Mouse (Mus musculus) brain, embryonic 14.5 days (tissue): ENCODE results near the gene Wfdc1.

Experiments
- CTCF ChIP-seq: fragments of 200-500 bp; IDR thresholded peaks from 2 replicates; pipeline ENCODE4 v1.5.1; 2012; ENCODE audit warnings: inconsistent platforms, mild to moderate bottlenecking, moderate library complexity, borderline replicate concordance; ENCODE audit not compliant: insufficient read depth, insufficient read length; ENCODE audit errors: extremely low read depth
- POLR2A ChIP-seq: fragments of 200-500 bp; IDR thresholded peaks from 2 replicates; pipeline ENCODE4 v1.6.1; 2012; ENCODE audit warnings: mild to moderate bottlenecking, inconsistent platforms, borderline replicate concordance; ENCODE audit not compliant: poor library complexity, insufficient read depth, insufficient read length, severe bottlenecking; ENCODE audit errors: extremely low read depth

GRCm38 (mm10) chr8:119638261-119638660 is 27.9 kb upstream of the Wfdc1 start:
- TF ChIP-seq CTCF, result no peak
- TF ChIP-seq POLR2A, result no peak
